Mouse (Mus musculus): ENCODE measurements around the gene Mier2. TPM values are rescaled to one million over a fixed set of nuclear protein-coding genes. Genes with fewer than 3 reads are reported as not detected.

The Mier2 gene
- polyA plus RNA-seq, 1 experiment from 2014 or later, result 20.5 TPM

DNA sequence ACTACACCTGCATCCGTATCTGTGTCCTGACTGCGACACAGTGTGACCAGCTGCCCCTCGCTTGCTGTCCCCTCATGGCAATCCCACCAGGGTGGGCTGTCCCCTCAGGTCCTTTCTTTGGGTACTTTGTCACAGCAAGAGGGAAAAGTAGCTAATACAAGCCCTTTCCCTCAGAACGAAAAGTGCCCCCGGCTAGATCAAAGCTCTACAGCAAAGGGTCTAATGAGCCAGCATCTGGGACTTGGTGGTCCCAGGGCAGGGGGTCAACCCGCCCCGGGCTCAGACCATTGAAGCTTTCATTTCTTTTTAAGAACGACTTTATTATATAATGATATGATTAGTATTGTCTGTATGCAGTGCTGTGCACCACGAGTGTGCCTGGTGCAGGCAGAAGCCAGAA is 23.3 kb upstream of the Mier2 start:
- TF ChIP-seq CTCF (IDR thresholded peaks at IDR 0.05) (no peak), EP300 (IDR thresholded peaks at IDR 0.05) (no peak)
- WGBS, result 67% methylated on average over 9 of the region's 9 CpGs
- ATAC-seq, result no peak
- Histone ChIP-seq H3K9me3 (ENCODE audit: low read length) (no peaks in the 10 kb centered on the region), H3K36me3 (ENCODE audit: insufficient read depth, low read length) (no peaks in the 10 kb centered on the region), H3K9ac (replicated peaks; ENCODE audit: low read depth) (no peak overlapping the region), H3K4me1 (ENCODE audit: insufficient read depth, low read depth, low read length) (no peaks in the 10 kb centered on the region), H3K4me3 (ENCODE audit: low read depth, low read length) (no peak overlapping the region), H3K27ac (ENCODE audit: low read length) (no peak overlapping the region), H3K4me2 (replicated peaks; ENCODE audit: low read depth, low read length) (no peak overlapping the region), H3K27me3 (replicated peaks; ENCODE audit: insufficient read depth, low read length) (no peaks in the 10 kb centered on the region)
- no peak for DNase-seq (ENCODE audit: low spot score)

DNA sequence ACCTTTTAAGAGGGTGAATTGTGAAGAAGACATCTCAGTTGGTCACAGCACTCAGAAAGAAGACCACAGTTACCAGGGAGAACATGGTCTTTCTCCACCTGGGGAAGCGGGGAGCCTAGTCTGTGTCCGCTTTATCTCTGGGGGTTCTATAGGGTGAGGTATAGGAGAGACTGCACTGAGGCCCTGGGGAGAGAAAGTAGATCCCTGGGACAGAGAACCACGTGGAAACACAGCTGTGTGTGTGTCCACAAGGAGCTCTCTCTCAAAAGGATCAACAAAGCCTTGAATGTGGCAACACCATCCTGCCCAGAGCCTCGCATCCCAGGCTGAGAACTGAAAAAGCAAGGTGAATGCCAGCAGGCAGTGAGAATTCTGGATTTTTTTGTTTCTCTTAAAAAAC is 22.4 kb upstream of the Mier2 start:
- Histone ChIP-seq H3K9me3 (ENCODE audit: low read length) (no peaks in the 10 kb centered on the region), H3K4me3 (ENCODE audit: low read depth, low read length) (no peak overlapping the region), H3K4me1 (ENCODE audit: insufficient read depth, low read depth, low read length) (no peaks in the 10 kb centered on the region), H3K27me3 (replicated peaks; ENCODE audit: insufficient read depth, low read length) (no peaks in the 10 kb centered on the region), H3K4me2 (replicated peaks; ENCODE audit: low read depth, low read length) (no peak overlapping the region), H3K27ac (ENCODE audit: low read length) (no peak overlapping the region), H3K9ac (replicated peaks; ENCODE audit: low read depth) (no peak overlapping the region), H3K36me3 (ENCODE audit: insufficient read depth, low read length) (no peaks in the 10 kb centered on the region)
- no peak for ATAC-seq
- TF ChIP-seq CTCF (IDR thresholded peaks at IDR 0.05), result no peak
- 70% methylated on average over 4 of the region's 4 CpGs for WGBS
- DNase-seq (ENCODE audit: low spot score), result no peak

DNA sequence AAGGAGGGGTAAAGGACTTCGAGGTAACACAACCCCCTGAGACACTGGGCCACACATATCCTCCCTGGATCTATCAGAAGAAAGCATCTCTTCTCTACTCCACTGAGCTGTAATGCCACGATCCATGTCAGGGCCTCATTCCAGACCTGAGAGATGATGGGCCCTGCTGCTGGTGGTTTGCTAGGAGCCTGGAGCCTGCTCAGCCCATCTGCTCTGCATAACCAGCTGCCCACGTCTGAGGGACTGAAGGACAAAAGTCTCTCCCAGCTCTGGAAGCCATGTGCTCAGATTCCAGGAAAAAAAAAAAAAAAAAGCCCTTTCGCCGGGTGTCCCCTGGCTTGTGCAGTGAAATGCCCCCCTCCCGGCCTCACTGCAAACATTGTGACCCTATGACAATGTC is 20.8 kb upstream of the Mier2 start:
- TF ChIP-seq CTCF (IDR thresholded peaks at IDR 0.05) (no peak), EP300 (IDR thresholded peaks at IDR 0.05) (no peak)
- Histone ChIP-seq H3K9ac (replicated peaks; ENCODE audit: low read depth) (no peak overlapping the region), H3K27ac (ENCODE audit: low read length) (no peak overlapping the region), H3K36me3 (ENCODE audit: insufficient read depth, low read length) (no peaks in the 10 kb centered on the region), H3K27me3 (replicated peaks; ENCODE audit: insufficient read depth, low read length) (no peaks in the 10 kb centered on the region), H3K4me2 (replicated peaks; ENCODE audit: low read depth, low read length) (no peak overlapping the region), H3K4me3 (ENCODE audit: low read depth, low read length) (no peak overlapping the region), H3K4me1 (ENCODE audit: insufficient read depth, low read depth, low read length) (no peaks in the 10 kb centered on the region), H3K9me3 (ENCODE audit: low read length) (no peaks in the 10 kb centered on the region)
- ATAC-seq (no peak), DNase-seq (ENCODE audit: low spot score) (no peak)
- WGBS, result 51% methylated on average over 6 of the region's 6 CpGs

DNA sequence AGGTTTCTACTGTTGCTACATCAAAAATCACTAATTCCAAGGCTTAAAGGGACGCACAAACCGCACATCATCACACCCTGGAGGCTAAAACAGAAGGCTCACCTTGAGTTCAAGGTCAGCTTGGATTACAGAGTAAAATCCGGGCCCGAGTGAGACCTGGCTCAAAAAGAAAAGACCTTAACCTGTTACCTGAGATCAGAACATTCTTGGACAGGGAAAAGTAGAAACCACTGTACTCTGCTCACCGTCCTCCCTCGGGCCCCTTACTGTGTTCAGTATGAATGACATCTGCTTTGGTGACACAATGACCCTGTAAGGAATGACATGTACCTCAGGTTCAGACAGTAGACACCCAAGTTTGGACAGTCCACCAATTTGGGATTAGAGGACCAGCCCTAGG is 19.8 kb upstream of the Mier2 start:
- Histone ChIP-seq H3K9ac (replicated peaks; ENCODE audit: low read depth) (no peak overlapping the region), H3K27me3 (replicated peaks; ENCODE audit: insufficient read depth, low read length) (no peaks in the 10 kb centered on the region), H3K4me3 (ENCODE audit: low read depth, low read length) (no peak overlapping the region), H3K36me3 (ENCODE audit: insufficient read depth, low read length) (no peaks in the 10 kb centered on the region), H3K4me1 (ENCODE audit: insufficient read depth, low read depth, low read length) (no peaks in the 10 kb centered on the region), H3K27ac (ENCODE audit: low read length) (no peak overlapping the region), H3K4me2 (replicated peaks; ENCODE audit: low read depth, low read length) (no peak overlapping the region), H3K9me3 (ENCODE audit: low read length) (no peaks in the 10 kb centered on the region)
- WGBS, result 81% methylated on average over 6 of the region's 6 CpGs
- TF ChIP-seq EP300 (IDR thresholded peaks at IDR 0.05) (no peak), CTCF (IDR thresholded peaks at IDR 0.05) (no peak)
- no peak for ATAC-seq
- DNase-seq (ENCODE audit: low spot score), result no peak

DNA sequence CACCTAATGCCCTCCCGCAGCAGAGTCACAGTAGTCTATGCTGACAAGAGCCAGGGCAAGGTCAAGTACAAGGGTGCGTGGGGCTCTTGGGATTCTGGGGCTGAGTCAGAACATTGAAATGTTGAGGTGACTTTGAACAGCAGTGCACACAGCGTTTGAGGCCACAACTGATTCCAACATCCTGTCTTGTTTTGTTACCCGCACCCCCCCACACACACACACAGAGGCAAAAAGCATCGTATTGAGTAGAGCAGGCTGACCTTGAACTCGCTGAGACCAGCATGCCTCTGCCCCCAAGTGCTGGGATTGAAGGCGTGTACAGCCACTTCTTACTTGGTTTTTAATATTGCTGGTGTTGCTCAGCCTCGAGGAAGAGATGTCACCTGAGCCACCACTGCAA is 19.4 kb upstream of the Mier2 start:
- no peak overlapping the region for H3K4me2 ChIP-seq (replicated peaks; ENCODE audit: low read depth, low read length)
- no peak overlapping the region for H3K27ac ChIP-seq (ENCODE audit: low read length)
- H3K27me3 ChIP-seq (replicated peaks; ENCODE audit: insufficient read depth, low read length), result no peaks in the 10 kb centered on the region
- no peaks in the 10 kb centered on the region for H3K4me1 ChIP-seq (ENCODE audit: insufficient read depth, low read depth, low read length)
- no peaks in the 10 kb centered on the region for H3K9me3 ChIP-seq (ENCODE audit: low read length)
- DNase-seq (ENCODE audit: low spot score) (no peak), ATAC-seq (no peak)
- no peak overlapping the region for H3K9ac ChIP-seq (replicated peaks; ENCODE audit: low read depth)
- no peaks in the 10 kb centered on the region for H3K36me3 ChIP-seq (ENCODE audit: insufficient read depth, low read length)
- 76% methylated on average over 8 of the region's 8 CpGs for WGBS
- no peak for TF ChIP-seq CTCF (IDR thresholded peaks at IDR 0.05)
- no peak for TF ChIP-seq EP300 (IDR thresholded peaks at IDR 0.05)
- no peak overlapping the region for H3K4me3 ChIP-seq (ENCODE audit: low read depth, low read length)

DNA sequence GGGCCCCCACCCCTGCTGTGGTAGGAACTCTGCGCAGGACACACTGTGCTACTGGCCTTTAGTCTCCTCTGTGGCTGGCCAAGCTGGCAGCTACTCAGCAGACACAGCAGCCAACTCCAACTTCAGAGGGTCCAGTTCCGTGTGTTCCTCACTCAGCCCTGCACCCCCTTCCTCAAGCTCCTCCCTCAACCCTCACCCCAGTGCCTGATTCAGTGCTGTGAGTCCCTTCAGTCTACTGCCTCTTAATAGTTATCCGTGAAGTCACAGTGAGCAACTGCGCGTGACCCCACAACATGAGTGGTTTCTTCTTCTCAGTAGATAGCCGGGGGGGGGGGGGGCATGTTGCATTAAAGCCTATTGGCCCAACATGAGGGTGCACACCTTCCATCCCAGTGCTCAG is 18.6 kb upstream of the Mier2 start:
- WGBS, result 81% methylated on average over 6 of the region's 6 CpGs
- TF ChIP-seq CTCF (IDR thresholded peaks at IDR 0.05) (no peak), EP300 (IDR thresholded peaks at IDR 0.05) (no peak)

DNA sequence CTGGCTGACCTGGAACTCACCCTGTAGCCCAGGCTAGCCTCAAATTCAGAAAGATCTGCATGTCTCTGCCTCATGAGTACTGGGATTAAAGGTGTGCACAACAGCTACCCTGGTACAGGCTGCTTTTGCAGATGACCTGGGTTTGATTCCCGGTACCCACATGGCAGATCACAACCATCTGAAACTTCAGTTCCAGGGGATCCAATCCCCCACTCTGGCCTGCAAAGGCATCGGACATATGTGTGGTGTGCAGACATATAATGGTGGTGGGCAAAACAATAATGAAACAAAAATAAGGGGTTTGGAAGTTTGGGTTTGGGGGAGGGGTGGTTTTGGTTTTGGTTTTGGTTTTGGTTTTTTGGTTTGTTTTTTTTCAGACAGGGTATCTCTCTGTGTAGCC is 16.3 kb upstream of the Mier2 start:
- 98% methylated on average over 2 of the region's 2 CpGs for WGBS
- ATAC-seq (no peak), DNase-seq (ENCODE audit: low spot score) (no peak)
- no peak overlapping the region for H3K27ac ChIP-seq (ENCODE audit: low read length)
- no peaks in the 10 kb centered on the region for H3K36me3 ChIP-seq (ENCODE audit: insufficient read depth, low read length)
- H3K4me3 ChIP-seq (ENCODE audit: low read depth, low read length), result no peak overlapping the region
- no peak overlapping the region for H3K4me2 ChIP-seq (replicated peaks; ENCODE audit: low read depth, low read length)
- no peaks in the 10 kb centered on the region for H3K9me3 ChIP-seq (ENCODE audit: low read length)
- TF ChIP-seq EP300 (IDR thresholded peaks at IDR 0.05), result no peak
- no peak for TF ChIP-seq CTCF (IDR thresholded peaks at IDR 0.05)
- no peaks in the 10 kb centered on the region for H3K27me3 ChIP-seq (replicated peaks; ENCODE audit: insufficient read depth, low read length)
- no peaks in the 10 kb centered on the region for H3K4me1 ChIP-seq (ENCODE audit: insufficient read depth, low read depth, low read length)
- H3K9ac ChIP-seq (replicated peaks; ENCODE audit: low read depth), result no peak overlapping the region

More for the DNA sequence above, 18.6 kb upstream of the Mier2 start:
- Histone ChIP-seq H3K4me2 (replicated peaks; ENCODE audit: low read depth, low read length) (no peak overlapping the region), H3K4me3 (ENCODE audit: low read depth, low read length) (no peak overlapping the region), H3K9ac (replicated peaks; ENCODE audit: low read depth) (no peak overlapping the region), H3K36me3 (ENCODE audit: insufficient read depth, low read length) (no peaks in the 10 kb centered on the region), H3K27ac (ENCODE audit: low read length) (no peak overlapping the region), H3K27me3 (replicated peaks; ENCODE audit: insufficient read depth, low read length) (no peaks in the 10 kb centered on the region), H3K4me1 (ENCODE audit: insufficient read depth, low read depth, low read length) (no peaks in the 10 kb centered on the region), H3K9me3 (ENCODE audit: low read length) (no peaks in the 10 kb centered on the region)
- no peak for DNase-seq (ENCODE audit: low spot score)
- no peak for ATAC-seq
